Mouse (Mus musculus): Measurements from ENCODE around the gene Ankrd55. TPM values are rescaled to one million over a fixed set of nuclear protein-coding genes. Genes with fewer than 3 reads are reported as not detected.

The Ankrd55 gene
- polyA plus RNA-seq, 1 experiment from 2014 or later: 0.24 TPM

DNA sequence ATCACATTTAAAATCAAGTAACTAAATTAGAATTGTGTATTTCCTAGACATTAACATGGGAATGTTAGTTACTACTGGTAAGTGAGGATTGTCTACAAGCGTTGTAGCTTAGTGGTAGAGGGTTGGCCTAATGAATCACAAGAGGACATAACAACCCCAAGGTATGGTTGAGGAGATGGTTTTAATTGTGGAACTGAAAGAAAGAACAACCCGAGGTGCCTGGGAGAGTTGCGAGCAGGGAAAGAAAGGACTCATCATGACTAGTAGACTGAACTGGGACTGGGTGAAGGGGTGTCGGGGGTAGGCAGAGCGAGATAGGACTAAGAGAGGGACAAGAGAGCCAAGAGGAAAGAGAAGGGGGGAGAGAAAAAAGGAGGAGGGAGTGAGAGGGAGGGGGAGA is 99.0 kb downstream of the Ankrd55 start:
- no peaks in the 10 kb centered on the region for H3K9me3 ChIP-seq
- no peak overlapping the region for H3K4me3 ChIP-seq (replicated peaks)
- no peaks in the 10 kb centered on the region for H3K27me3 ChIP-seq (replicated peaks)
- no peaks in the 10 kb centered on the region for H3K36me3 ChIP-seq
- 0 out of 2 replicates have a peak, but pooled peaks cover 9% of the 10 kb centered on the region for H3K4me1 ChIP-seq
- H3K4me2 ChIP-seq: no peak overlapping the region
- ATAC-seq (ENCODE audit: insufficient read depth, low FRiP score, low read depth): no peak
- 86% methylated on average over 5 of the region's 5 CpGs for WGBS
- H3K27ac ChIP-seq: no peak overlapping the region
- no peak overlapping the region for H3K9ac ChIP-seq

DNA sequence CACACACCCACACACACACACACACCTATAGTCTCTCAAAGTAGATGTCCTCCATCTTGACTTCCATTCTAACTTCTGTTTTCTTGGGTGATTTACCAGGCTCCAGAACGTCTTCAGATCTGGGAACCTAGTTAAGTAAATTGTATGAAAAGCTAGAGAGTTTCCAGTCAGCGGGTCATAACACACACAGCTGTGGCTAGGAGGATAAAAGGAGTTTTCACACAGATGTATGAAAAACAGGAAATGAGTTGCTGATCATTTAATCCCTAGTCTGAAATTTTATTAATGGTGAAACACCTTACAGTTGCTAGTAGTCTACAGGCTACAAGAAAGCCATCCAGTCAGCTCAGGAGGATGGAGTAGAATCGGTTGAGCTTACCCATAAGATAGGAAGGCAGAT is 99.9 kb downstream of the Ankrd55 start:
- ATAC-seq (ENCODE audit: insufficient read depth, low FRiP score, low read depth): no peak

DNA sequence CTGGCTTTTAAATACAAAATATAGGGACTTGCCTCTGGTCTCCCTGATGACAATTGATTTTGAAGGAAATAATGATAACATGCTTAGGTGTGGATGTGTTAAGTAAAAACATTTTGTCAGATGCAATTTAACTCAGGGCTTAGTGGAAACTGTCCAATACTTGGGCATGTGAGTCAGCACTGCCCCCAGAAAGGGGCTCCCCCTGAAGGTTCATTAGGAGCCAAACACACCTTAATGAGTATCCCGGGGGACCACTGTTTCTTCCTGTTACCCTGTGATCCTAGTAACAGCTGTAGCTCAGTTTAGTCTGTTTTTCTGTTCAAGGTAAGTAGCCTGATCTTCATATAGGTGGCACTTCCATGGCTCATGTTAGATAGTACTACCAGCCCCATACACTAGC is 102.0 kb downstream of the Ankrd55 start:
- H3K9ac ChIP-seq: no peak overlapping the region
- H3K4me1 ChIP-seq: no peaks in the 10 kb centered on the region
- H3K4me2 ChIP-seq: no peak overlapping the region

More for the DNA sequence above, 99.9 kb downstream of the Ankrd55 start:
- Histone ChIP-seq H3K9me3 (no peaks in the 10 kb centered on the region), H3K4me1 (0 out of 2 replicates have a peak, but pooled peaks cover 2% of the 10 kb centered on the region), H3K27ac (no peak overlapping the region), H3K4me2 (no peak overlapping the region), H3K27me3 (replicated peaks) (no peaks in the 10 kb centered on the region), H3K9ac (no peak overlapping the region), H3K36me3 (no peaks in the 10 kb centered on the region), H3K4me3 (replicated peaks) (no peak overlapping the region)
- 70% methylated on average over 3 of the region's 3 CpGs for WGBS

DNA sequence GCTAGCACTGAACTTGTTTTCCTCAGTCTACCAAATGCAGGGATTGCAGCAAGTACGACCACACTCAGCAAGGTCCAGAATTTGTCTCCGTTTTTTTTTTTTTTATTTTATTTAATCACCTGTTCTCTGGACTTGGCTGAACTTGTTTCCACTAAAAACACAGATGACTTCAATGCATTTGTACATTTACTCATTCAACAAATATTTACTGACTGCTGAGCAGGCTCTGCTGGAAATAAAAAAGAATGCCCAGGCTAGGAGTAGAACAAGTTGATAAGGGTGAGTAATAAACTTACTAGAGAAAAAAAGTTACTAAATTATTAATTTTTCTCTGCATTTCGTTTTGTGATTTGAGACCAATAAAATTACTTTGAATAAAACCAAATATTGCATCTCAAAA is 103.1 kb downstream of the Ankrd55 start:
- Histone ChIP-seq H3K9ac (no peak overlapping the region), H3K4me2 (no peak overlapping the region), H3K4me1 (no peaks in the 10 kb centered on the region), H3K27me3 (replicated peaks) (no peaks in the 10 kb centered on the region), H3K9me3 (no peaks in the 10 kb centered on the region), H3K27ac (peak overlapping the region; percentile 52; the same call in 1 of the 2 replicates), H3K4me3 (replicated peaks) (no peak overlapping the region), H3K36me3 (no peaks in the 10 kb centered on the region)
- ATAC-seq (ENCODE audit: insufficient read depth, low FRiP score, low read depth): peak; percentile 10; the same call in 1 of the 2 replicates
- 68% methylated on average over 3 of the region's 3 CpGs for WGBS

More for the DNA sequence above, 102.0 kb downstream of the Ankrd55 start:
- H3K9me3 ChIP-seq: no peaks in the 10 kb centered on the region
- no peaks in the 10 kb centered on the region for H3K27me3 ChIP-seq (replicated peaks)
- ATAC-seq (ENCODE audit: insufficient read depth, low FRiP score, low read depth): no peak
- H3K36me3 ChIP-seq: no peaks in the 10 kb centered on the region
- no peak overlapping the region for H3K27ac ChIP-seq
- WGBS: 95% methylated on average over 1 of the region's 1 CpGs
- no peak overlapping the region for H3K4me3 ChIP-seq (replicated peaks)

DNA sequence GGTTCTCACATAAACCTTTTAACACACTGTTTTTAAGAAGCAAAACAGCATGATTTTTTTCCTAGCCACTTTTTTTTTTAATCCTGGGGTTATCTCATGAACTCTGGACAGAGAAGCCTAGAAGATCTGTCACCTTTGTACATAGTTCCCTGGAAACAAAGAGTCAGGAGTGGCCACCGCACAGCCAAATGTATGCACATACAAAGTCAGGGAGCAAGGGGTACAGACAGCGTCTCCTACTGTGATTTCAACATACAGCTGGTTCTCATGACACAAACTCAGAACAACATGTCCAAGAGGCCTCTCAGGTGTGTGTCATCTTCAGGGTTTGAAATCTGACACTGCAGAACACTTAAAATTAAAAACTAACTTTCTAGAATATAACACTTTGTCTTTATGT is 105.1 kb downstream of the Ankrd55 start:
- 74% methylated on average over 2 of the region's 2 CpGs for WGBS
- no peak overlapping the region for H3K4me3 ChIP-seq (replicated peaks)
- no peak for ATAC-seq (ENCODE audit: insufficient read depth, low FRiP score, low read depth)
- H3K27ac ChIP-seq: no peak overlapping the region
- H3K4me2 ChIP-seq: no peak overlapping the region
- 0 out of 2 replicates have a peak, but pooled peaks cover 4% of the 10 kb centered on the region for H3K4me1 ChIP-seq
- no peak overlapping the region for H3K9ac ChIP-seq
- H3K36me3 ChIP-seq: no peaks in the 10 kb centered on the region
- no peaks in the 10 kb centered on the region for H3K27me3 ChIP-seq (replicated peaks)
- no peaks in the 10 kb centered on the region for H3K9me3 ChIP-seq

DNA sequence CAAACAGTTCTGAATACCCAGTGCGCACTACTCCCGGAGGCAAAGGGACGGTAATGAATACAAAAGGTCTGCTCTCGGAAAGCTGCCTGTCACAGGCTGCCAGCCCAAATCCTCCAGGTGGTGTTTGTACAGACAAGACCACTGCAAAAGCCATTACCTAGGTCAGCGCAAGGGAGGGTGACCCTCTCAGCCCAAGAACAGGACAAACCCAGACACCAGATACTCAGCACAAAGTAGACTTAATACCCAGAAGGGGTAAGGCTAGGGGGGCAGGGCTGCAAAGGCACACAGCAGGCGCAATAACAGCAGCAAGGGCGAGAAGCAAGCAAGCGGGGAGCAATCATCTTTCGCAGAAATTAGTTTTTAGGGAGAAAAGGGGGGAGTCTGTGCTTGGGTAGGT is 106.0 kb downstream of the Ankrd55 start:
- no peak overlapping the region for H3K4me2 ChIP-seq
- no peaks in the 10 kb centered on the region for H3K36me3 ChIP-seq
- H3K4me1 ChIP-seq: 0 out of 2 replicates have a peak, but pooled peaks cover 4% of the 10 kb centered on the region
- WGBS: 53% methylated on average over 9 of the region's 9 CpGs
- H3K4me3 ChIP-seq (replicated peaks): no peak overlapping the region
- H3K27me3 ChIP-seq (replicated peaks): no peaks in the 10 kb centered on the region
- no peak overlapping the region for H3K9ac ChIP-seq
- no peak overlapping the region for H3K27ac ChIP-seq
- ATAC-seq (ENCODE audit: insufficient read depth, low FRiP score, low read depth): no peak
- H3K9me3 ChIP-seq: no peaks in the 10 kb centered on the region

DNA sequence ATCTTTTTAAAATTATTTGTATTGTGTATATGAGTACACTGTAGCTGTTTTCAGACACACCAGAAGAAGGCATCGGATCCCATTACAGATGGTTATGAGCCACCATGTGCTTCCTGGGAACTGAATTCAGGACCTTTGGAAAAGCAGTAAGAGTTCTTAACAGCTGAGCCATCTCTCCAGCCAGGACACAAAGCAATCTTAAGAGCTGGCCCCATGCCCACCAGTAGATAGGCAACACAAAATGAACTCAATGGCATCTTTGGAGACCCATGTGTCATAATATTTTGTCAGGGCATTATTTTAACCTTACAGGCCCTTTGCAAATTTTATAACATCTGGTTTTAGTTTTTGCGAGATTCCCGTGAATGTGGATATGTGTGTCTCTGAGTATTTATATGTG is 116.5 kb downstream of the Ankrd55 start:
- no peaks in the 10 kb centered on the region for H3K9me3 ChIP-seq
- H3K27me3 ChIP-seq (replicated peaks): no peaks in the 10 kb centered on the region
- H3K4me3 ChIP-seq (replicated peaks): no peak overlapping the region
- ATAC-seq (ENCODE audit: insufficient read depth, low FRiP score, low read depth): no peak
- WGBS: 60% methylated on average over 3 of the region's 3 CpGs
- H3K4me2 ChIP-seq: no peak overlapping the region
- no peaks in the 10 kb centered on the region for H3K4me1 ChIP-seq
- H3K36me3 ChIP-seq: no peaks in the 10 kb centered on the region
- H3K27ac ChIP-seq: no peak overlapping the region
- no peak overlapping the region for H3K9ac ChIP-seq

DNA sequence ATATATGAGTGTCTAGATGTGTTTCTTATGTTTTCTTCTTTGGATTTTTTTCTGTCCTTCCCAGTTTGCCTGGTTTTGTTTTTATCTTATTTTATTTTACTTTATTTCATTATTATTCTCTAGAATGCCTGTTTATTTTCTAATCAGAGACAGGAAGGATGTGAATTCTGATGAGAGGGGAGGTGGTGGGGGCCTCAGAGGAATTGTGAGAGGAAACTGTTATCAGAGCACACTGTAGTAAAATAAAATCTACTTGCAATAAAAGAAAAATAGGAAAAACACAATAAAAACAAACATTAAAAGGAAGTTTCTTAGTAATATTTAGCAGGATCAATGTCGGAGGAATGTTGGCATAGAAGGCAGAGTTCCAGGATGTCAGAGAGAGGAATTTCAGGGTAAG is 116.9 kb downstream of the Ankrd55 start:
- ATAC-seq (ENCODE audit: insufficient read depth, low FRiP score, low read depth): no peak
- Histone ChIP-seq H3K36me3 (no peaks in the 10 kb centered on the region), H3K4me1 (no peaks in the 10 kb centered on the region), H3K9ac (no peak overlapping the region), H3K9me3 (no peaks in the 10 kb centered on the region), H3K27me3 (replicated peaks) (no peaks in the 10 kb centered on the region), H3K27ac (no peak overlapping the region), H3K4me3 (replicated peaks) (no peak overlapping the region), H3K4me2 (no peak overlapping the region)
- WGBS: 42% methylated on average over 1 of the region's 1 CpGs

DNA sequence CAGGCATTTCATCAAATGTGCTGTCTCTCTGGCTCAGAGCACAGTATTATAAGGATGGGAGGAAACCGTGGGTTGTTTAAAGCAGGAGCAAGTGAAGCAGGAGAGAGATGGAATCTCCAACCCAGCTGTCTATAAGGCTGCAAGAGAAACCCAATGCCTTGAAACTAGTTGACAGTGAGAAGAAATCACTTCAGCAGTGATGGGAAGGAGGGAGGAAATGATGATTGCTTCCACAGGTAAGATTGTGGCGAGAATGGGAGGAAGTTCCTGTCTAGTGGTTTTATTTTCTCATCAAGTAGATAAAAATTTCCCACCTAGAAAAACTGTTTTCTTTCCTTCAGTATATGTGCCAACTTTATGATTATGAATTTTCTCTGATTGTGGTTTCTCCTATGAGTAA is 118.4 kb downstream of the Ankrd55 start:
- H3K27ac ChIP-seq: no peak overlapping the region
- no peak overlapping the region for H3K9ac ChIP-seq
- H3K9me3 ChIP-seq: no peaks in the 10 kb centered on the region
- 74% methylated on average over 2 of the region's 2 CpGs for WGBS
- no peak overlapping the region for H3K4me2 ChIP-seq
- H3K4me3 ChIP-seq (replicated peaks): no peak overlapping the region
- H3K4me1 ChIP-seq: no peaks in the 10 kb centered on the region
- no peaks in the 10 kb centered on the region for H3K36me3 ChIP-seq
- ATAC-seq (ENCODE audit: insufficient read depth, low FRiP score, low read depth): no peak
- no peaks in the 10 kb centered on the region for H3K27me3 ChIP-seq (replicated peaks)

DNA sequence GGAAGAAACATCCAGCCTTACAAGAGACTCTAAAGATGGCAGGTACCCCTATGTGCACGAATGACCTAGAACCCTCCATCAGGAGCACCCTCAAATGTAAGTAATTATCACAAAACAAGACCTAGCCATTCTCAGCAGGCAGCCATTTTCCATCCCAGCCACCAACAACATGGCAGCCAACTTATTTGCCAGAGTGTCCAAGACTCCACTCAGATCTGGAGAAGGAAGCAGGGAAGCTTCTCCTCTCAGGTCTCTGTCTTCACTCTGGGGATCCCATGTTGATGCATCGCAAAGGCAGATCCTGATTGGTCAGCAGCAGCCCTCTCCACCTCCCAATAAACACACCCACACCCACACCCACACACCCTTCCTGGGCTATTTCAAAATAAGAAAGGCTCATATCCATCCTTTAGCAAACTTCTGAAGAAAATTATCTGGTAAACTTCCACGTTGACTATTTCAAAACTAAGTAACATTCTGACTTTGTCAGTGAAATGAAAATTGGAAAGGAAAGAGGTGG is 119.0 kb downstream of the Ankrd55 start:
- H3K4me3 ChIP-seq (replicated peaks): no peak overlapping the region
- no peaks in the 10 kb centered on the region for H3K4me1 ChIP-seq
- no peak overlapping the region for H3K27ac ChIP-seq
- H3K9ac ChIP-seq: no peak overlapping the region
- no peaks in the 10 kb centered on the region for H3K9me3 ChIP-seq
- no peaks in the 10 kb centered on the region for H3K36me3 ChIP-seq
- 86% methylated on average over 3 of the region's 3 CpGs for WGBS
- ATAC-seq (ENCODE audit: insufficient read depth, low FRiP score, low read depth): no peak
- no peaks in the 10 kb centered on the region for H3K27me3 ChIP-seq (replicated peaks)
- no peak overlapping the region for H3K4me2 ChIP-seq

DNA sequence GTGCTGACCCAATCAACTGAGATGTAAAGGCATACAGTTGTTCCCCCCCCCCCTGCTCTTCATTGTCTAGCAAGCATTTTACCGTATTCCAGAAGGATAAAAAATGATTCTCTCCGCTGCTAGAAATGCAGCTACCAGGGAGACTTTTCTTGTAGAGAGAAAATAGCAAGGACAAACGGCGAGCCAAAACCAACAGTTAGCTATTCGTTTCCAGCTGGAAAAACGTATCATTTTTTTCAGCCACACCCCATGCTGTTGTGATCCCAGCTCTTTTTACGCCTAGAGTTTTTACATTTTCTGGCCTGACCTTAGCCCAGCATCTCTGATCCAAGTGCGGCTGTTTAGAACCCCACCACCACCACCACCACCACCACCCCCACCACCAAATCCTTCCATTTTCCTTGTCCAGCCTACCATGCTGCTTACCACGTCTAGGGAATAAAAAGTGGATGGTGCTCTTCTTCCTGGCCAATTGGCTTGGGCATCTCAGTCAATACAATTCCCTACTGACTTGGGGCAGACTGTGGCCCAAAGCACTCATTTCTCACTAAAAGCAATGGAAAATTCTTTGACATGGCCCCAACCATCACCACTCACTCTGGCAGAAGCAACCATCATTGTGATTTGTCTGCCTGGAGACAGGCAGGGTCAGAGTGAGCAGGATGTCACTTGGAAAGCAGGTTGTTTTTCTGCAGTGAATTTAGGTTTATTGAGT is 119.7 kb downstream of the Ankrd55 start:
- H3K27ac ChIP-seq: no peak overlapping the region
- no peaks in the 10 kb centered on the region for H3K4me1 ChIP-seq
- H3K36me3 ChIP-seq: no peaks in the 10 kb centered on the region
- H3K27me3 ChIP-seq (replicated peaks): no peaks in the 10 kb centered on the region
- no peaks in the 10 kb centered on the region for H3K9me3 ChIP-seq
- WGBS: 79% methylated on average over 9 of the region's 9 CpGs
- ATAC-seq (ENCODE audit: insufficient read depth, low FRiP score, low read depth): no peak
- H3K9ac ChIP-seq: no peak overlapping the region
- H3K4me3 ChIP-seq (replicated peaks): no peak overlapping the region
- no peak overlapping the region for H3K4me2 ChIP-seq

DNA sequence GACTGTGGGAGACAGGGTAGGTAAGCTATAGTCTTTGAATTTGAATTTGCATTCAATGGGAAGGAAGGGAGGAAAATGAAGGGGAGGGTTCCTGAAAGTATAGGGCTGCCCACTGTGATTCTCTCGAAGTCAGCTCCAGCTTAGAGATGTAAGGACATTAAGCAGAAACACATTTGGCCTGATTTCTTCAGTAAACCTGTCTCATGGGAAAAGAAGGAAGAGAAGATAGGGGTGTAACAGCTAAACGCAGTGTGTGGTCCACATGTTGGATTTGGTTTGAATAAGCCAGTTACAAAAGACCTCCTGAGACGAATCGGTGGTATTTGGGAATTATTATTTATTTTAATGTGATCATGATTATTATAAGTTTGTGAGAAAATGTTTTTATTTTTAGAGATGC is 120.5 kb downstream of the Ankrd55 start:
- H3K4me2 ChIP-seq: no peak overlapping the region
- no peak for ATAC-seq (ENCODE audit: insufficient read depth, low FRiP score, low read depth)
- H3K9ac ChIP-seq: no peak overlapping the region
- H3K36me3 ChIP-seq: no peaks in the 10 kb centered on the region
- H3K9me3 ChIP-seq: no peaks in the 10 kb centered on the region
- 74% methylated on average over 4 of the region's 4 CpGs for WGBS
- no peak overlapping the region for H3K27ac ChIP-seq
- no peak overlapping the region for H3K4me3 ChIP-seq (replicated peaks)
- no peaks in the 10 kb centered on the region for H3K4me1 ChIP-seq
- H3K27me3 ChIP-seq (replicated peaks): no peaks in the 10 kb centered on the region
